Mouse (Mus musculus): ENCODE measurements at regions not wholly inside any gene's neighbourhood (a gene's known extent, or its start where the extent isn't known, plus 50 kb on each side); places are given as distances from the start of the nearest gene placed in this dataset.

GRCm38 (mm10) chr3:21553159-21553758 lies 523.2 kb upstream of the Tbl1xr1 start:
- TF ChIP-seq CTCF (IDR thresholded peaks at IDR 0.05; ENCODE audit: low read depth) (no peak), EP300 (optimal IDR thresholded peaks at IDR 0.05) (no peak)
